Mouse (Mus musculus) myocyte (in vitro differentiated cells): ENCODE measurements around the gene Veph1.

Experiments used
- CEBPB ChIP-seq: IDR thresholded peaks from 2 replicates; pipeline ENCODE4 v1.6.1; 2011; ENCODE audit warnings: mild to moderate bottlenecking, moderate library complexity; ENCODE audit not compliant: poor library complexity, insufficient read depth, severe bottlenecking
- E2F4 ChIP-seq: IDR thresholded peaks from one replicate; pipeline ENCODE4 v1.6.1; 2011; ENCODE audit warnings: mild to moderate bottlenecking, control low read depth, moderate library complexity; ENCODE audit not compliant: insufficient read depth
- MAX ChIP-seq: IDR thresholded peaks from one replicate; pipeline ENCODE4 v1.6.1; 2011; ENCODE audit warnings: low read depth, mild to moderate bottlenecking, control low read depth
- MYOD1 ChIP-seq, 3 experiments: IDR thresholded peaks; one replicate each; pipeline ENCODE4 v1.6.1; 2011; ENCODE audit warnings: control low read depth in 2 of 3, low read depth in 2 of 3, mild to moderate bottlenecking in 2 of 3, moderate library complexity in 1 of 3; ENCODE audit not compliant: insufficient read length in 2 of 3, control insufficient read depth in 1 of 3
- MYOG ChIP-seq, 3 experiments: IDR thresholded peaks; one replicate each; pipeline ENCODE4 v1.6.1; 2011; ENCODE audit warnings: control low read depth in 2 of 3, low read depth in 2 of 3, mild to moderate bottlenecking in 2 of 3; ENCODE audit not compliant: insufficient read length in 2 of 3, control insufficient read depth in 1 of 3, insufficient read depth in 1 of 3
- POLR2A ChIP-seq: IDR thresholded peaks from one replicate; pipeline ENCODE4 v1.6.1; 2011; ENCODE audit warnings: low read depth, mild to moderate bottlenecking, control low read depth, moderate library complexity; ENCODE audit not compliant: insufficient read length
- POLR2AphosphoS2 ChIP-seq: IDR thresholded peaks from one replicate; pipeline ENCODE4 v1.6.1; 2011; ENCODE audit warnings: low read depth, control low read depth; ENCODE audit not compliant: insufficient read length
- REST ChIP-seq: IDR thresholded peaks from one replicate; pipeline ENCODE4 v1.6.1; 2011; ENCODE audit warnings: mild to moderate bottlenecking, control low read depth, moderate library complexity; ENCODE audit not compliant: insufficient read depth, insufficient read length
- SRF ChIP-seq: IDR thresholded peaks from one replicate; pipeline ENCODE4 v1.6.1; 2011; ENCODE audit warnings: low read depth; ENCODE audit not compliant: control insufficient read depth, insufficient read length
- TCF12 ChIP-seq: IDR thresholded peaks from one replicate; pipeline ENCODE4 v1.6.1; 2011; ENCODE audit warnings: mild to moderate bottlenecking, control low read depth; ENCODE audit not compliant: poor library complexity, insufficient read depth, severe bottlenecking
- TCF3 ChIP-seq: IDR thresholded peaks from one replicate; pipeline ENCODE4 v1.6.1; 2011; ENCODE audit warnings: low read depth, control low read depth; ENCODE audit not compliant: insufficient read length
- USF1 ChIP-seq: IDR thresholded peaks from one replicate; pipeline ENCODE4 v1.6.1; 2011; ENCODE audit warnings: low read depth, mild to moderate bottlenecking, control low read depth, moderate library complexity

DNA sequence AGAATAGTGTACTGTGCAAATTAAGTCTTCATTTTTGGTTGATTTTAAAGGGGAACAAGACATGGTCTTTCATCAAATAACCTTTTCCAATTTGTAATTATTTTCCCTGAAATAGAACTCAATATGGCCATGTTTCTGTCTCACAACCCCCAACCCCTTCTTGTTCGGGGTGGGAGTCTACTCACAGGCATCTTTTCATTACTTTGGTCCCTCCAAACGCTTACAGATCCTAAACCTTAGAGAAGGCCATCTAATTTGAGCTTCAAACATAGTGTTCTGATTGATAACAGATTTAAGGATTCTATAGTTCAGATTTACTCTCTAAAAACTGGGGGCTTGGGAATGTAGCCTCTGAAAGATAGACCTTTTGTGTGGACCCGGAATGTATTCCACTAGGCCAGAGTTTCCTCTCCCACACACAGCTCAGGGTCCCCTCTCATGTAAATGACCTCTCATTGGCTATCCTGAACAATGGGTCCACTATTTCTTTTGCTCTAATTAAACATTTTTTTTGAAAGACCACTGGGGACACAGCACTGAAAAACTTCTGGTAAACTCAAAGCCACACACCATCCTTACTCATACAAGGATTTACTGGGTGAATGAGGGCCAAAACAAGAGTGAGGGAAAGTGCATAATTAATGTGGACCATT is 102.6 kb downstream of the Veph1 start:
- TF ChIP-seq POLR2A (no peak), TCF12 (no peak), E2F4 (no peak), MAX (no peak), POLR2AphosphoS2 (no peak), TCF3 (no peak), MYOG (IDR thresholded peaks at IDR 0.05; ENCODE audit: control insufficient read depth in 1 of 3, insufficient read depth in 1 of 3, insufficient read length in 2 of 3, low read depth in 2 of 3) (no peak), USF1 (no peak), CEBPB (no peak), REST (no peak), MYOD1 (IDR thresholded peaks at IDR 0.05; ENCODE audit: control insufficient read depth in 1 of 3, insufficient read length in 2 of 3, low read depth in 2 of 3) (no peak), SRF (no peak)
